Mouse (Mus musculus) liver, embryonic 18 days (tissue): Measurements from ENCODE around the gene Esx1. TPM values are rescaled to one million over a fixed set of nuclear protein-coding genes. Genes with fewer than 3 reads are reported as not detected.

ENCODE experiments used
- polyA plus RNA-seq: library from polyadenylated mRNA; depleted of rRNA; stranded (reverse); fragments of >200 nt; gene quantifications from 2 replicates; pipeline ENCODE4 v1.2.3, GENCODE M21; 2012; rRNA removed

Esx1 gene
- not detected in 2 replicates for polyA plus RNA-seq

GRCm38 (mm10) chrX:137121718-137122117 is at the start of gene Esx1:
TSS of gene Esx1 (minus strand) at chrX:137122083.

Other genes with a start within 250 kb of the Esx1 start
- not detected in 2 replicates for gene H2bfm, start 194.8 kb downstream of the Esx1 start, polyA plus RNA-seq
- gene Tmsb15b2, start 146.6 kb downstream of the Esx1 start, polyA plus RNA-seq: 3.4 and 5.4 TPM in 2 replicates
- 1.2 and 1.6 TPM in 2 replicates for gene Tmsb15l, start 145.2 kb downstream of the Esx1 start, polyA plus RNA-seq
- 3.2 and 3.3 TPM in 2 replicates for gene Tmsb15b1, start 145.2 kb downstream of the Esx1 start, polyA plus RNA-seq
- gene Zcchc18, start 128.9 kb downstream of the Esx1 start, polyA plus RNA-seq: 0.09 and 0.10 TPM in 2 replicates
- 1.3 and 1.6 TPM in 2 replicates for gene Slc25a53, start 83.8 kb downstream of the Esx1 start, polyA plus RNA-seq
- gene Fam199x, start 72.5 kb downstream of the Esx1 start, polyA plus RNA-seq: 0.58 and 0.65 TPM in 2 replicates